Mouse (Mus musculus) thymus, postnatal 0 days (tissue): ENCODE data around the gene Tmed8. TPM values are rescaled to one million over a fixed set of nuclear protein-coding genes. Genes with fewer than 3 reads are reported as not detected.
"Not testable (repeated sequence)": the region's sequence is repeated elsewhere in the genome, so short reads cannot be mapped to it uniquely, and the experiment has no call there.

Experiments used
- DNase-seq: peaks from one replicate; pipeline ENCODE4 v3.0.0-alpha.2; 2015; ENCODE audit warnings: low spot score
- polyA plus RNA-seq: library from polyadenylated mRNA; unstranded; fragments of >200 nt; fragmentation: Nextera tagmentation; extraction: Ambion mirVana; gene quantifications from 2 replicates; pipeline ENCODE4 v1.2.1, GENCODE M21; 2015

The Tmed8 gene
- polyA plus RNA-seq, 1 experiment from 2014 or later, result 3.4 TPM

DNA sequence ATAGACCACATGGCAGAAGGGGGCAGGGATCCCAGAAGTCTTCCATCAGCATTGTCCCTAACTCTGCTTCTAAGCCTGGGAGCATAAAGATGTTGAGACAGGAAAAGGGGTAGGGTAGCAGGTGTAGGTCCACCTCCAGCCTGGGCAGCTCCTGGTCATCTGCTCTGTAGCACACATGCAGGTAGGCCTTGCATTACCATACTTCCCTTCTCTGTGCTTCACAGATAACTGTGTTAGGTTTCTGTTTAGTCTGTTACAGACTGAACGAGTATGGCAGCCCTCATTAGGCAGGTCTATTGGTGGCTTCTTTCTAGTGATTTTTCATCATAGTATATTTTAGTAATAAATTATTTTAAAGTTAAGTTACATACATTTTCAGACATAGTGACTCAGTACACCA is 39.9 kb downstream of the Tmed8 start:
- DNase-seq, result no peak

DNA sequence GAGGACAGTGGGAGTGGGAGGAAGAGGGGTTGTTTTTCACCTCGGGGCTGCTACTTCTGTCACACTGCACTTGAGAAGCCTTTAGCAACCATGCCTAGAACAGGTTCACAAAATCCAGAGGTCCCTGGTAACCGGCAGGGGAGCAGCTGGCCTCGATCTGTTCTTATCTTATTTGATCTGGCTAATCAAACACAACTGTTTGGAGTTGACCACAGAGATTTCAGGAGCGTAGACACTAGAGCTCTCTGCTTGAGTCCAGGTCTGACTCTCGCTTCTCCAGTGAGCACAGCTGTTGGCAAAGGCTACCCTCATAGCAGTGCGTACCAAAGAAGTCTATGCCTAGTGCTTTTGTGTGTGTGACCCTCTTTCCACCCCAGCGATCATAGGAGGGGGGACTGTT is 42.2 kb downstream of the Tmed8 start:
- DNase-seq, result no peak

DNA sequence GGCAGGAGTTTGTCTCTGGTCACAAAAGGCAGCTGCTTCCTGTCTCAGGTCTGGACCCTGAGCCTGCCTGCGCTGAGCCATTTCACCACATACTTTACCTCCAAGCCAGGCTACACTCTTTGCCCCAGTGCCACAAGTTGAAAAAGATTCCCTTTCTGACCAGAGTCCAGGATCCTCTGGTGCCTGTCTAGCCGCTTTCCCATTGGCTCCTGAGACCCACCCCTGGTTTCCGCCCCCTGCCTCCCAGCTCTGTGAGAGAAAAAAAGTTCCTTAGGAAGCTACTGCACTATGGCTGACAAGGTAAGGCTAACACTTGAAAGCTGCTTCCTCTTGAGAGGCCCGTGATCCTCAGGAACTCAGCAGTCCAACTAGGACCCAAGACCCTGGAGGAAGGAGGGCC is 42.9 kb downstream of the Tmed8 start:
- no peak for DNase-seq

DNA sequence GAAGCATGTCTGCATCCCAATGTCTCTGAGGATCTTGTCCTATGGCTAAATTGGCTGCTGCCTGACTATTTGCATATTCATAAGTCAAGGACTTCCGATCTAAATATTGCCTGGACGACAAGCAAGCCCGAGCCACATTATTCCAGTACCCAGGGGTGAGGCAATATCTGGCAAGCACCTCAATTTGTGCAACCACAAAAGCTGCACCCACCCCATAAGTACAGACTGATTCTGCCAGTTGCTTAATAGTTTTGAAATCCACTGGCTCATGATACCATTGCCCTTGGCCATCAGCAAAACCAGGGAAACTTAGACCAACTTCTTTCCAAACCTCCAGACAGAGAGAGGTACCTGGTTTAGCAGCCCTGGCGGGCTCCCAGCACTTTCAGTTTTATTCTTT is 45.8 kb downstream of the Tmed8 start:
- not testable (repeated sequence) for DNase-seq

DNA sequence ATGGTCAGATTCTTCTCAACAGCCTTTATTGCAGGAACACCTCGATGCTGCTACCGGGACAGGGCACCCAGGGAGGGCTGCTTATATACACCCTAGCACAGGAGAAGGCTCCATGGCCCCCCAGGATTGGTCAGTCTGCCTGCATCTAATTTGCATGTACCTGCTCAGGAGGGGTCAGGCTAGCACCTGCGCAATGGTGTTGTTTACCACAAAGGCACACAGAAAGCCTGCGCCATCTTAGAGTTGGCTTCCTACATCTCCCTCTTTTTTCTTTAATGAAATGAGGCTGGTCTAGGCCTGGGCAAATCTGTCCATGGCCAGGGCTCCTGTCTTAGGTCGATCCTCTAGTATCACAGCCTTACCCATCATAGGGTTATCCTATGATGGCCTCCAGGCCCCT is 50.8 kb downstream of the Tmed8 start:
- no peak for DNase-seq

DNA sequence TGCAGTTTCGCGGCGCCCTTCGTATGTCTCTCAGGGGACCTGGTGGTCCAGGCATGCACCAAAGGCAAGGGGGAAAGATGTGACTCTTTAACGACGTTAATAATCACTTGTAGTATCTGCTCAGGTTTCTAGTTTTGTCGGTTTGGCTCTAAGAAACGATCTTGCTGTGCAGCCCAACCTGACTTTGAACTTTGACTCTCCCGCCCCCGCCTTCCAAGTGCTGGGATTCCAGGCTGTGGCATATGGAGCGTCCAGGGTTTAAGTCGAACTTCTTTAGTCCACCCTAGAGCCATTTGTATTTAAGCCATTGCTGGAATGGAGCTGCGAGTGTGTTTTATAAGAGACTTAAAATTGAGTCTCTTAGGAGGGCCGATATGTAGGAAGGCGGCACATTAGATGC is 52.1 kb downstream of the Tmed8 start:
- no peak for DNase-seq

DNA sequence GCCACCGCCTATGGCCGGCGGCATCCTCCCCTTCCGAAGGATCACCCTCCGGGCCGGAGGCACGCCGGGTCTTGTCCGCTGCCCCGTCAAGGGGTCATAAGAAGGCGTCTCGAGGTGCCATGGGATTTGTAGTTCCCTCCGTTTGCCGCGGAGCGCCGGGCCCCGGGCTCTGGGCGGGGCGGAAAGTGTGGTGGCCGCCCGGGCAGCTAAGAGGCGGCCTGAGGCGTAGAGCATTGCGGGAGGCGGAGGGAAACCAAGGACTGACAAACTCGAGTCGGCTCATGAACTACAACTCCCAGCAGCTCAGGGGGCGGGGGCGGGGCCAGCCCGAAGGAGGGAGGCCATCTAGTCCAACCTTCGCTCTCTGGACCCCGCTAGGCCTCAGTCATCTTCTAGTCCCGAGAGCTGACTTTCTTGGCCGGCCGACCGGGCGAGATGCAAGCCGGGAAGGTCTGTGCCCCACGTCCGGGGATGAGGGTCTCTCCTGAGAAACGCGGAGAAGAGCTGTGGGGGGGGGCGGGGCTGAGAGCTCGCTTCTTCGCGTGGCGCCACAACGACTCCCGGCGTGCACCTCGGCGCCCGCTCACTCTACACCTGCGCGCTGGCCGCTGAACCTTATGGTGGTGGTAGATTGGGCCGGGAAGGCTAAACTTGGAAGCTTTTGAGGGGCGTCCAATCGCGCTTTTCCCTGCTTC is 52.7 kb downstream of the Tmed8 start, which contains the start of gene Pomt2:
Pomt2 (minus strand) TSS at position 574 of the 695 bp plus-strand sequence.
- peak; percentile 92 for DNase-seq

DNA sequence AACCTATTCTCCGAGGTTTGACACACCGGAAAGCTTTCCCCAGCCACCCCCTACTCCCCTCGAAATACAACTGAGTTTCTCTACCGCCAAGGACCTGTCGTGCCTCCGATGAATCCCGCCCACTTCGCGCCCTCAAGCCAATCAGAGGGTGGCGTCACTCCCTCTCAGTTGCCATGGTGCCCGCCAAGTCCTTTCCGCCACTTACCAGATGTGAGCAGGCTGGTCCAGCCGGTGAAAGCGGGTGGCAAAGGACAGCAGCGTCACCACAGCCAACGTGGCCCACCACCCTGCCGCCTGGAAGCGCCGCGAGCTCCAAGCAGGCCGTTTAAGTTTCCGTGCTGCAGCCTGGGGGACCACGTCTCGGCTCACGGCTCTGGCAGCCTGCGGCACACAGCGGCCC is 53.3 kb downstream of the Tmed8 start, which contains the start of gene Gstz1:
Gstz1 (plus strand) TSS at position 200 of the 400 bp plus-strand sequence.
- peak; percentile 89 for DNase-seq

DNA sequence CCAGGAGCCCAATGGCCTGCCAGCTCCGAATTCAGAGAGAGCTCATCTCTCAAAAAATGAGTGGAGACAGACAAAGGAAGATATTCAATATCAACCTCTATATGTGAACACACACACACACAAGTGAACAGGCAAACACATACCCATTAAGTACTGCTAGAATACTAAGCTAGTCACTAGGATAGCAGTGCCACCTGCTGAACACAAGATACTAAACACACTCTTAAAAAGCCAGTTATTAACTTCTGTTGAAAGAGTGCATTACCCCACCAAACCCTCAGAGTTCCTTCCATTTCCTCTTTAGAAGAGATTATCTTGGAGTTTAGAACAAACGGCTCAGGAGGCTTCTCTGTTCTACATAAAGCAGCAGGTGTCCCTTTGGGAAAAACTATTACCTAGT is 58.1 kb downstream of the Tmed8 start:
- no peak for DNase-seq

DNA sequence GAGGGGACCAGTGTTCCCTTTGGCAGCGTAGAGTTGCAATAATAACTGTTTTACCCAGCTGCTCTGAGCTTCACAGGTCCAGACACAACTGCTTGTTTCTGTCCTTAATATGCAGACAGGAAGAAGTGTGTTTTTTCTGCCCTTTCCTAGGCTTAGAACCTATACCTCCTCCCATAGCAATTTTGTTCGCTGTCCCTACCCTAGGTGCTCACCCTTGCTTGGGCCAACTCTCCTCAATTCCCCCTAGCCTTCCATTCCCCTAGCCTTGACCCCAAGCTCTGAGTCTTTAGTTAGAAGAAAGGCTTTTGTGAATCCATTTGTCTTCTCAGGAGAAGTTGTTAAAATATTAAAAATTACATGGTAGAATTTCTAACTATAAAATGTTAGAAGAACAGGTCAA is 61.5 kb downstream of the Tmed8 start:
- no peak for DNase-seq

DNA sequence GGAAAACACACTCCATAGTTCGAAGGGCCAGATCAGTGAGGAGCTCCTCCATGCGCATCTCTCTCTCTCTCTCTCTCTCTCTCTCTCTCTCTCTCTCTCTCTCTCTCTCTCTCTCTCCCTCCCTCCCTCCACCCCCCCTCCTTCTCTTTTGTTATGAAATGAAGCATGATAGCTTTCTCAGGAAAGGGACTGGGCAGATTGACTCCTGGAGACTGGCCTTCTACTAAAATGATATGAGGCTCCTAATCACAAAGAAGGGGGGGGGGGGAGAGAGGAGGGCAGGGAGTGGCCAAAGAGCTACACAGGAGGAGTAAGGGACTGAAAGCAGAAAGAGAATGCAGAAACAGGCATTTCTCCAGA is 61.9 kb downstream of the Tmed8 start:
- DNase-seq, result no peak

DNA sequence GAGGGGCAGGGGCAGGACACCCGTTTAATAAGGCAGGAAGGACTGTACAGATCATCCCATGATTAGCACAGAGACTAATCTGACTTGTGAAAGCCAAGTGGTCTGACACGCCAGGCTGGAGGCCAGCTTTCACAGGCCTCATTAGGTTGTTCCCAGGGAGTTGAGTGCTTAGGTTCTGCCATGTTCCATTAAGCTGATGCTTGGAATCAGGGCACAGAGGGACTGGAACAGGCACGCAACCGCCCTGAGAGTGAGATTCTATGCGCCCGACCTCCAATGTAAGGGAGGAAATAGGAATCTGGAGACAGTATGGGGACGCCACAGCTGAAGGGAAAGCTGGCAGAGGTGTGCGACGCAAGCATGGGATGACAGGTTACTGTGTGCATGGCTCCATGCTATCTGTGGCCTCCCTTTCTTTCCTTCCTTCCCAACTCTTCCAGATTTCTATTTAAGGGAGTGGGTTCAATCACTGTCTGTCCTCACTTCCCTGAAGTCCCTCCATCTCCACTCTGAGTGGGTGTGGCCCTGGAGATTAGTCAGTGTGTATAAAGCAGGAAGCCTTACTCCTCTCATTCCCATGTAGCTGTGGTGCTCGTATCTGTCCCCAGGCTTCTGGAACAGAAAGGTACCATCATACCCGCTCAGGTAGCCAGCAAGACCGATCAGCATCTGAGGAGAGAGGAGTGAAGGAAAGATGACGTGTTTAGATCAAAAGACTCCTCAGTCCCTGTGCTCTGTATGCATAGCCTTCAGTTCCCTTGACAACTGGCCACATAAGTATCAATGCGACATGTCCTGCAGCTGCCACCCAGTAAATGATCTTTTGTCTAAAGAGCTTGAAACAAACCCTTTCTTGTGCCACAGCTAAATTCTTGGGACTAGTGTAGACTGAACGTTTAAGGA is 62.6 kb downstream of the Tmed8 start:
- no peak for DNase-seq

DNA sequence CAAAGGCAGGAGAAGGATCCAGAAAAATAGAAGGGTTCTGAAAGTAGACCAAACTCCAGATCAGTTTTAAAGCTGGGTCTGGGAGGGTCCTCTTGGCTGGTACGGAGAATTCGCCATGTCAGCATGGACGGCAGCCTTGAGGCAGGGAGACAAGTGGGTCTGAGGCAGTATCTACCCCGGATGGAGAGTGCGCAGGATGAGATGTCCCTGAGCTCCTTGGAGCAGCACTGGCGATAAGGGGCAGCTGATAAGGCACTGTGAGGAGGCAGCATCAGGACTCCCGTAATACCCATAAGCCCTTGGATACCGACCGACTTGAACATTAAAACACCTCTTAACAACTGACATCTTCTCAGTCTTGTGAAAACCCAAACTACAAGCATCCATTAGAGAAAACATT is 67.5 kb downstream of the Tmed8 start:
- DNase-seq, result no peak

DNA sequence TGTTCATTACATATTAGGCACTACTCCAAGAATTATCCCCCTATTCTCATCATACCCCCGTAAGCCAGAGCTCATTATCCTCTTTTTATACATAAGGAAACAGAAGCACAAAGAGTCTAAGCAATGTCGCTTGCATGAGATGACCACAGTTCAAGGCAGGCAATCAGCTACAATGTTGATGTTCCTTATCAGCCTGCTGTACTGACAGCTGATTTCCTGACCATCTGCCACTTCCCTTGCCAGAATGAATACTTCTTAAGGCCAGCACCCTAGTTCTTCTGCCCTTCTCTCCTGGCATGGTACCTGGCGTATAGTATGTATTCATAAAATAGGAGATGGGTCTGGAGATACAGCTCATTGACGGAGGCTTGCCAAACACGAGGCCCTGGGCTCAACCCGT is 68.0 kb downstream of the Tmed8 start:
- no peak for DNase-seq

DNA sequence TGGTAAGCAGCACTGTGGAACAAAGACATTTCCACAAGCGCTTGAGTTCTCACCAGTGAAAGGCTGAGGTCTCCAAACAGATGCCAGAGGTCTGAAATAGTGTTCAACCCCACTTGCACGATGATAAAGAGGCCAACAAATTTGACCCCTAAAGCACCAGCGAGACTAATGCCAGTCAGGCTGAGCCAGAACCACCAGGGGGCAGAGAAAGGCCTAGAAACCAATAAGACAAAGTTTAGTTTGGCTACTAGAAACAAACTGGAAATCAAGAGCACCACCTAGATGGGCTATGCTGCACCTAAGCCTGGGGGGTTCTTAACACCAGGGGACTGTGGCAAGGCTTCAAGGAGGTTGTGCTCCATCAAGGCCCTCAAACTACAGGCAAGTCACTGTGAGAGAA is 68.6 kb downstream of the Tmed8 start:
- DNase-seq, result peak; percentile 42

DNA sequence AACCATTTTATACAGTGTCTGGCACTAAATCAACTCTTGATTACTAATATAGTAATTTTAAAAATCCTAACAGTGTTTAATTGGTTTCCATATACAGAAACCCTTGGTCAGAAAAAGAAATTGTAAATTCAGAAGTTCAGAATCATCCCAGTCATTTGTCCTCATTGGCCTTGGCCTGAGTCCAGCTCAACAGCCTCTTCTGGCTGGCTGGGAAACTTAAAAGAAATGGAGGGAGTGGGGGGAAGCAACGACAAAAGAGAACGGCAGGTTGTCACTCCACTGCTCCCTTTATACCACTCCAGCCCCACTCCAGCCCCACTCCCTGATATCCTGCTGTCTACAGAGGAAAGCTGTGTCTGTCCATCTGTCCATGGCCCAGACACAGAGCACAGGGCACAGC is 69.1 kb downstream of the Tmed8 start:
- DNase-seq, result no peak

DNA sequence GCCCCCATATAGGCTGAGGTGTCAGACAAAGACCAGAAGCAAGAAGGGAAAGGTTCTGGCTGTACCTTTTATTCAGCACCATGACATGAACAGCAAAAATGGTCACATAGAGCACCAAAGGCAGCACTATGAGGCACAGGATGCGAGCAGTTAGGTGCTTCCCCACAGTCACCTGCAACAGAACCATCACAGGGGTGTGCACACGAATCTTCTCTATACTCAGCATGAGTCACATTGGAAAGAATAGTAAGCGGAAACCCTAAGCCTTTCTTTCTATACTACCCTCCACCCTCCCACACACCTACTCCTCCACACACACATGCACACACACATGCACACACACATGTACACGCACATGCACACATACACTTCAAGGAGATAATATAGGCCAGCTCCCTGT is 70.0 kb downstream of the Tmed8 start:
- no peak for DNase-seq

DNA sequence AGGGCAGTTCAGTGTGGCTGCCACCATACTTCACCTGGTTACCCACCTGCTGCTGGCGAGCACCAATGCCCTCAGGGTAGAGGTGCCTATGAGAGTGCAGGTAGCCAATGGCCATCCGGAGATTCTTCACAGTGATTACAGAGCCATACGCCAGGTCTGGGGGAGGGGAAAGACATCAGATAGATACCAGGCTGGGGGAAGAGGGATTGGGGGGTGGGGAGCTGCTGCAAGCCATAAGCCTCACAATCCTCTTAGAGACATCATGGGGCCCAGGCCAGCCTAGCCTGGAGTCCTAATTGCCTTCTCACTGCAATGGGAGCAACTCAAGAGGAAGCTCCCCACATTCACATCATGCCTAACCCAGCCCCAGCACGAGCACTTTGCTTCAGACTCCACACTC is 73.0 kb downstream of the Tmed8 start:
- no peak for DNase-seq

DNA sequence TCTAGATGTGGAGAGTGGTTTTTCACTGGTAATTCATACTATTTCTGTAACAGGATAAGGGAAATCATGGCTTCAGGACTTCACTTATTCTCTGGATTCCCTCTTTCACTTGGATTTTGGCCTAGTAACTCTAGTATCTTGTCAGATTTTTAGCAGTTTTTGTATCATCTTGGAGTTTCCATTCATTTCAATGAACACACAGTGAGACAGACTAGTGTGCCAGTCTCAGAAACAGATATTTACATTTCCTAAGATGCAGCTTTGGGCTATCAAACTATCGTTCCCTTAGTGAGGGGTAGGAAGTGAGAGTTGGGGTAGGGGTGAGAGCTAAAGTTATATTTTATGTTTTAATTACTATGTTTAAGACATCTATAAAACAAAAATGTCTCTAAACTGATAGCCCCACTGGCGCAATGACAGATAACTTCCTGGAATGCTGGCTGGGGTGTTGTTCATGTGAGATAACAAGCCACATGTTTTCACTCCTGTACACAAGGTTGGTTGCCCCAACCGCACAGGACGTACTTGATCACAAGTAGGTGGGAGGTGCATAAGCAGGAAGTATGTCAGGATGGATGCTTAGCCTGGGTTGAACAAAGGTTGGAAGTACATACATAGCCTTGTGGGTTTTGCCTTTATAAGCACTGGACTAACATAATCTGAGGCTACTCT is 78.2 kb downstream of the Tmed8 start:
- DNase-seq, result no peak
